Mouse (Mus musculus): Measurements from ENCODE around the gene Wwtr1.

DNA sequence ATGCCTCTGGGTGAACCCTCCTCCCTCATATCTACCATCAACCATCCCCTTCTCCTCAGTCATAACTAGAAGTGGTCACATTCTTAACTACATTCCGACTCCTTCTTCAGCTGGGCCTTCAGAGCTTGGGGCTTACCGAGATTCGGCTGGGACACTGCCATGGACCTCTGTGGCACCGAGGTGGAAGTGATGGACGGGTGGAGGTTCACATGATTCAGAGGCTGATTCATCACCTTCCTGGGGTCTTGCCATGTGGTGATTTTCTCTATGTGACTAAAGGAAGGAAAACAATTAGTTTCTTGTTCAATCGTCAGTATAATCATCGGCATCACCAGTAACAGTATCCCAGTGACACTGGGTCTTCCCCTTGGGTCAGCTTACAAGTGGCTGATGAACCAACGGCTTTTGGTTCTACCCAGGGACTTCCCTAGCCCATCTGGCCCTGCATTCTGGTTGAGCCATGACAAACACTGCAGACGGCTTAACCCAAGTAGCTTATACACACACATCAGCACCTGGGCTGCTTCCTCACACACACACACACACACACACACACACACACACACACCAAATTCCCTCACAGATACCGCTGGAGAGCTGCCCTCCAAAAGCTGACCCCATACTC is 74.0 kb downstream of the Wwtr1 start:
- TF ChIP-seq POLR2A (IDR thresholded peaks at IDR 0.05; ENCODE audit: borderline replicate concordance, control insufficient read depth, low read depth, low read length): no peak
- TF ChIP-seq CTCF (IDR thresholded peaks at IDR 0.05; ENCODE audit: control insufficient read depth, insufficient read depth, low read length): no peak
